Mouse (Mus musculus): ENCODE measurements around the gene Cox6a2. TPM values are rescaled to one million over a fixed set of nuclear protein-coding genes. Genes with fewer than 3 reads are reported as not detected.

The Cox6a2 gene
- 2.7 and 5.2 TPM in 2 replicates for polyA plus RNA-seq (2011; ENCODE audit: insufficient read length, low read depth, missing spikeins)

- no peak for TF ChIP-seq CTCF (IDR thresholded peaks at IDR 0.05; ENCODE audit: borderline replicate concordance, insufficient read depth, low read length)
- no peak for TF ChIP-seq POLR2A (IDR thresholded peaks at IDR 0.05; ENCODE audit: low read depth, low read length)
- Histone ChIP-seq H3K4me1 (ENCODE audit: control insufficient read depth, insufficient read depth, low read length) (no peaks in the 10 kb centered on the region), H3K27ac (ENCODE audit: insufficient read depth, low read length) (no peak within 1 kb of the TSS), H3K4me3 (ENCODE audit: insufficient read depth, low read length) (no peak within 1 kb of the TSS)
Observed at GRCm38 (mm10) chr7:128206152-128206551, at the start of gene Cox6a2. Gene Cox6a2, minus strand, starts transcription at chr7:128206387.

- no peak overlapping the region for H3K27ac ChIP-seq (ENCODE audit: insufficient read depth, low read length)
- H3K4me3 ChIP-seq (ENCODE audit: insufficient read depth, low read length), result no peak overlapping the region
- peaks cover 13% of the 10 kb centered on the region for H3K4me1 ChIP-seq (ENCODE audit: control insufficient read depth, insufficient read depth, low read length)
- TF ChIP-seq POLR2A (IDR thresholded peaks at IDR 0.05; ENCODE audit: low read depth, low read length) (peak; percentile 67), CTCF (IDR thresholded peaks at IDR 0.05; ENCODE audit: borderline replicate concordance, insufficient read depth, low read length) (no peak)
Observed at GRCm38 (mm10) chr7:128255757-128256156, 49.6 kb upstream of the Cox6a2 start.

GRCm38 (mm10) chr7:128254978-128255377 lies 48.8 kb upstream of the Cox6a2 start:
- Histone ChIP-seq H3K4me1 (ENCODE audit: control insufficient read depth, insufficient read depth, low read length) (peaks cover 15% of the 10 kb centered on the region), H3K4me3 (ENCODE audit: insufficient read depth, low read length) (no peak overlapping the region), H3K27ac (ENCODE audit: insufficient read depth, low read length) (no peak overlapping the region)
- TF ChIP-seq CTCF (IDR thresholded peaks at IDR 0.05; ENCODE audit: borderline replicate concordance, insufficient read depth, low read length), result no peak
- peak; percentile 60 for TF ChIP-seq POLR2A (IDR thresholded peaks at IDR 0.05; ENCODE audit: low read depth, low read length)

GRCm38 (mm10) chr7:128252609-128253008 lies 46.4 kb upstream of the Cox6a2 start:
- no peak for TF ChIP-seq CTCF (IDR thresholded peaks at IDR 0.05; ENCODE audit: borderline replicate concordance, insufficient read depth, low read length)
- no peak for TF ChIP-seq POLR2A (IDR thresholded peaks at IDR 0.05; ENCODE audit: low read depth, low read length)
- Histone ChIP-seq H3K4me3 (ENCODE audit: insufficient read depth, low read length) (no peak overlapping the region), H3K27ac (ENCODE audit: insufficient read depth, low read length) (no peak overlapping the region), H3K4me1 (ENCODE audit: control insufficient read depth, insufficient read depth, low read length) (peaks cover 17% of the 10 kb centered on the region)

- Histone ChIP-seq H3K27ac (ENCODE audit: insufficient read depth, low read length) (no peak overlapping the region), H3K4me3 (ENCODE audit: insufficient read depth, low read length) (no peak overlapping the region), H3K4me1 (ENCODE audit: control insufficient read depth, insufficient read depth, low read length) (peaks cover 17% of the 10 kb centered on the region)
- no peak for TF ChIP-seq POLR2A (IDR thresholded peaks at IDR 0.05; ENCODE audit: low read depth, low read length)
- no peak for TF ChIP-seq CTCF (IDR thresholded peaks at IDR 0.05; ENCODE audit: borderline replicate concordance, insufficient read depth, low read length)
Observed at GRCm38 (mm10) chr7:128251946-128252345, 45.8 kb upstream of the Cox6a2 start.

GRCm38 (mm10) chr7:128249998-128250397 lies 43.8 kb upstream of the Cox6a2 start:
- Histone ChIP-seq H3K27ac (ENCODE audit: insufficient read depth, low read length) (no peak overlapping the region), H3K4me1 (ENCODE audit: control insufficient read depth, insufficient read depth, low read length) (peaks cover 12% of the 10 kb centered on the region), H3K4me3 (ENCODE audit: insufficient read depth, low read length) (no peak overlapping the region)
- TF ChIP-seq CTCF (IDR thresholded peaks at IDR 0.05; ENCODE audit: borderline replicate concordance, insufficient read depth, low read length) (no peak), POLR2A (IDR thresholded peaks at IDR 0.05; ENCODE audit: low read depth, low read length) (no peak)

- peak overlapping the region; percentile 83 for H3K4me3 ChIP-seq (ENCODE audit: insufficient read depth, low read length)
- TF ChIP-seq POLR2A (IDR thresholded peaks at IDR 0.05; ENCODE audit: low read depth, low read length), result peak; percentile 19; the same call in 1 of the 2 replicates
- TF ChIP-seq CTCF (IDR thresholded peaks at IDR 0.05; ENCODE audit: borderline replicate concordance, insufficient read depth, low read length), result no peak
- H3K27ac ChIP-seq (ENCODE audit: insufficient read depth, low read length), result no peak overlapping the region
- H3K4me1 ChIP-seq (ENCODE audit: control insufficient read depth, insufficient read depth, low read length), result peaks cover 12% of the 10 kb centered on the region
Observed at GRCm38 (mm10) chr7:128248081-128249042, 42.2 kb upstream of the Cox6a2 start.

- H3K4me1 ChIP-seq (ENCODE audit: control insufficient read depth, insufficient read depth, low read length), result peaks cover 12% of the 10 kb centered on the region
- TF ChIP-seq CTCF (IDR thresholded peaks at IDR 0.05; ENCODE audit: borderline replicate concordance, insufficient read depth, low read length) (no peak), POLR2A (IDR thresholded peaks at IDR 0.05; ENCODE audit: low read depth, low read length) (peak; percentile 50)
- H3K27ac ChIP-seq (ENCODE audit: insufficient read depth, low read length), result peak overlapping the region; percentile 90
- H3K4me3 ChIP-seq (ENCODE audit: insufficient read depth, low read length), result peak overlapping the region; percentile 83
Observed at GRCm38 (mm10) chr7:128247443-128247842, 41.3 kb upstream of the Cox6a2 start.

- Histone ChIP-seq H3K4me3 (ENCODE audit: insufficient read depth, low read length) (peak within 1 kb of the TSS; percentile 83), H3K4me1 (ENCODE audit: control insufficient read depth, insufficient read depth, low read length) (peaks cover 8% of the 10 kb centered on the region), H3K27ac (ENCODE audit: insufficient read depth, low read length) (peak within 1 kb of the TSS; percentile 91)
- TF ChIP-seq CTCF (IDR thresholded peaks at IDR 0.05; ENCODE audit: borderline replicate concordance, insufficient read depth, low read length), result no peak
- TF ChIP-seq POLR2A (IDR thresholded peaks at IDR 0.05; ENCODE audit: low read depth, low read length), result peak; percentile 83
Observed at GRCm38 (mm10) chr7:128246496-128247391, 40.6 kb upstream of the Cox6a2 start, which contains the start of gene Tgfb1i1. Gene Tgfb1i1, plus strand, starts transcription at chr7:128246812.
